Mouse (Mus musculus): ENCODE results near the gene Cmtm6.

- no peak for TF ChIP-seq CTCF (IDR thresholded peaks at IDR 0.05; ENCODE audit: extremely low read depth, insufficient read depth, insufficient read length, insufficient replicate concordance)
- TF ChIP-seq POLR2A (IDR thresholded peaks at IDR 0.05; ENCODE audit: low read depth, low read length), result no peak
Measured at GRCm38 (mm10) chr9:114736442-114736841, 5.5 kb downstream of the Cmtm6 start.
